Mouse (Mus musculus): ENCODE results near the gene Ms4a14. TPM values are rescaled to one million over a fixed set of nuclear protein-coding genes. Genes with fewer than 3 reads are reported as not detected.

Ms4a14 gene
- 0.03 and 0.12 TPM in 2 replicates for polyA plus RNA-seq (2014; fragmentation: Nextera tagmentation; extraction: Ambion mirVana)

DNA sequence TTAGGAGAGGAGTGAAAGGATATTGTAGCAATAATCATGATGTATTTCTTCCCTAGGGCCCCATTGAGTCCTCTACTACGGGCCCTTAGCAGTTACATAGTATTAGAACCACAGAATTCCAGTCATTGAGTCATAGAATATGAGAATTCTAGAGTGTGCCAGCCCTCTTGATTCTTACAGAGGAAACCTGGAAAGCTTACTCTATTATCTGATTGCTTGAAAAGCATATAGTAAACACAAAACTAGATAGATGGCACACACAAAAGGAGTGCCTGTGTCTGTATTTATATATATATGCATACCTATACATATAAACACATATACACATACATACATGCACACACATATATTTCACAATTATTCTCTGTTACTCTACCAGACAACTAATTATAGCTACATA is at the start of gene Ms4a14:
TSS of gene Ms4a14 (minus strand) at position 101 of the 400 bp plus-strand sequence.
- ATAC-seq (ENCODE audit: low FRiP score): no peak
- no peak within 1 kb of the TSS for H3K4me3 ChIP-seq (ENCODE audit: low read depth, low read length)
- no peaks in the 10 kb centered on the region for H3K36me3 ChIP-seq (ENCODE audit: control insufficient read depth, insufficient read depth, low read length)
- H3K4me2 ChIP-seq (replicated peaks; ENCODE audit: low read depth, low read length): no peak within 1 kb of the TSS
- WGBS: 71% methylated on average over 1 of the region's 1 CpGs
- no peak within 1 kb of the TSS for H3K9ac ChIP-seq (ENCODE audit: low read depth, low read length)
- H3K27ac ChIP-seq (ENCODE audit: low read depth, low read length): no peak within 1 kb of the TSS
- H3K27me3 ChIP-seq (ENCODE audit: control insufficient read depth, insufficient read depth, low read length): no peaks in the 10 kb centered on the region
- no peak for DNase-seq (ENCODE audit: low spot score)
- no peaks in the 10 kb centered on the region for H3K4me1 ChIP-seq (replicated peaks; ENCODE audit: control insufficient read depth, insufficient read depth, low read length)
- H3K9me3 ChIP-seq (ENCODE audit: control insufficient read depth, low read length): no peaks in the 10 kb centered on the region

DNA sequence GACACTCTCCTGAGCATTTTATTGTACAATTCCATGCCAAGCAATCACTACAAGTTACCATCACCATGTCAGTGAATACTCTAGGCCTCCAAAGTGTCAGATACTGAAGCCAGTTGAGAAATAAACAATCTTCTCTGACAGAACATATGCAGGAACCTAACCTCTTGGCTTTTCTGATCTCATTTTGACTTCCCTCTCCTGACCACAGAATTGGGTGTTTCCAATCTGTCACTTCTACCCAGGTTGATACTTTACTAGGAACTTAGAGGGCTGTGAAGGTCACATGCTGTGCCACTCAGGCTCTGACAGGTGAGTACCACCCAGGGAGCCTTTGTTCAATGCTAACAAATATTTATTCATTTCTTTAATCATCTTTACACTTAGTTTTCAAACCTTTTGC is 47.7 kb upstream of the Ms4a14 start:
- ATAC-seq (ENCODE audit: low FRiP score): no peak
- no peak for DNase-seq (ENCODE audit: low spot score)
- no peaks in the 10 kb centered on the region for H3K9me3 ChIP-seq (ENCODE audit: control insufficient read depth, low read length)
- no peak overlapping the region for H3K4me3 ChIP-seq (ENCODE audit: low read depth, low read length)
- H3K36me3 ChIP-seq (ENCODE audit: control insufficient read depth, insufficient read depth, low read length): no peaks in the 10 kb centered on the region
- no peaks in the 10 kb centered on the region for H3K4me1 ChIP-seq (replicated peaks; ENCODE audit: control insufficient read depth, insufficient read depth, low read length)
- H3K4me2 ChIP-seq (replicated peaks; ENCODE audit: low read depth, low read length): no peak overlapping the region
- H3K27me3 ChIP-seq (ENCODE audit: control insufficient read depth, insufficient read depth, low read length): no peaks in the 10 kb centered on the region
- no peak overlapping the region for H3K27ac ChIP-seq (ENCODE audit: low read depth, low read length)
- H3K9ac ChIP-seq (ENCODE audit: low read depth, low read length): no peak overlapping the region

DNA sequence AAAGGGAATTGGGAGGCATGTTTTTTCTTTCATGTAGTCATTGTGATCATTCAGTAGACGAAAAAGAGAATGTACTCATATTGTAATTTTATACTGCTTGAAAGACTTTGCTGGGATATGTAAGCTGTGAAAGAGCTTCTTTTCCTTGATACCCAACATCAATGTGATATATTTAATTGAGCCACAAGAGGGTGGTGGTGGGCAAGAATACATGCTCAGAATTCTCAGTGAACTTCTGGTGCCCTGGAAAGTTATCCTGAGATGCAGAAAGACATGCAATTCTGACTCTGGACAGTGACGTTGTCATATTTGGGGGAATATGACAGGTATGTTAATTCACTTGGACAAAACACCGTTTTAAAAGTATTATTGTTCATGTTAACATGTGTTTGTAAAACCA is 45.9 kb upstream of the Ms4a14 start:
- ATAC-seq (ENCODE audit: low FRiP score) (no peak), DNase-seq (ENCODE audit: low spot score) (peak; percentile 5)
- 65% methylated on average over 3 of the region's 3 CpGs for WGBS

DNA sequence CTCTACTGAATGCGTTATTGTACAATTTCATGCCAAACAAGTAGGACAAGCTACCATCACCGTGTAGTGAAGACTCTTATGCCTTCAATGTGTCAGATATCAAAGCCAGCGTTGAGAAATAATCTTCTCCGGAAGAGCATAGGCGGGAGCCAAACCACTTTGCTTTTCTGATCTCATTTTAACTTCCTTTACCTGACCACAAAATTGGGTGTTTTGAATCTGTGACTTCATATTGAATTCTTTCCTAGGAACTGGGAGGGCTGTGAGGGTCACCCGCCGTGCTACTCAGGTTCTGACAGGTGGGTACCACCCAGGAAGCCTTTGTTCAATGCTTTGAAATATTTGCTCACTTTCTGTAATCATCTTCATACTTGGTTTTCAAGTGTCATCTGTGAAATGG is 41.5 kb upstream of the Ms4a14 start:
- H3K27ac ChIP-seq (ENCODE audit: low read depth, low read length): no peak overlapping the region
- DNase-seq (ENCODE audit: low spot score) (no peak), ATAC-seq (ENCODE audit: low FRiP score) (no peak)
- no peaks in the 10 kb centered on the region for H3K9me3 ChIP-seq (ENCODE audit: control insufficient read depth, low read length)
- WGBS: 87% methylated on average over 7 of the region's 7 CpGs
- H3K4me1 ChIP-seq (replicated peaks; ENCODE audit: control insufficient read depth, insufficient read depth, low read length): no peaks in the 10 kb centered on the region
- H3K36me3 ChIP-seq (ENCODE audit: control insufficient read depth, insufficient read depth, low read length): no peaks in the 10 kb centered on the region
- H3K4me3 ChIP-seq (ENCODE audit: low read depth, low read length): no peak overlapping the region
- H3K9ac ChIP-seq (ENCODE audit: low read depth, low read length): no peak overlapping the region
- H3K4me2 ChIP-seq (replicated peaks; ENCODE audit: low read depth, low read length): no peak overlapping the region
- H3K27me3 ChIP-seq (ENCODE audit: control insufficient read depth, insufficient read depth, low read length): no peaks in the 10 kb centered on the region

More for the DNA sequence above, 45.9 kb upstream of the Ms4a14 start:
- no peak overlapping the region for H3K4me2 ChIP-seq (replicated peaks; ENCODE audit: low read depth, low read length)
- H3K9me3 ChIP-seq (ENCODE audit: control insufficient read depth, low read length): no peaks in the 10 kb centered on the region
- H3K4me1 ChIP-seq (replicated peaks; ENCODE audit: control insufficient read depth, insufficient read depth, low read length): no peaks in the 10 kb centered on the region
- H3K9ac ChIP-seq (ENCODE audit: low read depth, low read length): no peak overlapping the region
- no peak overlapping the region for H3K27ac ChIP-seq (ENCODE audit: low read depth, low read length)
- no peaks in the 10 kb centered on the region for H3K36me3 ChIP-seq (ENCODE audit: control insufficient read depth, insufficient read depth, low read length)
- H3K27me3 ChIP-seq (ENCODE audit: control insufficient read depth, insufficient read depth, low read length): no peaks in the 10 kb centered on the region
- no peak overlapping the region for H3K4me3 ChIP-seq (ENCODE audit: low read depth, low read length)

DNA sequence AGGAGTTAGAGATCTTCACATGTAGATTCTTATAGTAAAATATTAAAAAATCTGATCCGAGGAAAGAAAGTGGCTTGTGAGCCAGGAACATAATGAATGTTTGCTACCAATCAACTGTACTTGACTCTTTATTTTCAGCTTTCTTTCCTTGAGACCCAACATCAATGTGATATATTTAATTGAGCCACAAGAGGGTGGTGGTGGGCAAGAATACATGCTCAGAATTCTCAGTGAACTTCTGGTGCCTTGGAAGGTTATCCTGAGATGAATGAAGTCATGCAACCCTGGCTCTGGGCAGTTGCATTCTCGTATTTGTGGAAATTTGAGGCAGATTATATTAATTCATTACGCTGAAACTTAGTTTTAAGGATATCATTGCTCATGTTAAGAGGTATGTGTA is 37.6 kb upstream of the Ms4a14 start:
- no peak overlapping the region for H3K9ac ChIP-seq (ENCODE audit: low read depth, low read length)
- H3K4me2 ChIP-seq (replicated peaks; ENCODE audit: low read depth, low read length): no peak overlapping the region
- no peak for DNase-seq (ENCODE audit: low spot score)
- WGBS: 55% methylated on average over 3 of the region's 3 CpGs
- H3K27me3 ChIP-seq (ENCODE audit: control insufficient read depth, insufficient read depth, low read length): no peaks in the 10 kb centered on the region
- H3K27ac ChIP-seq (ENCODE audit: low read depth, low read length): no peak overlapping the region
- H3K4me3 ChIP-seq (ENCODE audit: low read depth, low read length): no peak overlapping the region
- no peaks in the 10 kb centered on the region for H3K36me3 ChIP-seq (ENCODE audit: control insufficient read depth, insufficient read depth, low read length)
- no peaks in the 10 kb centered on the region for H3K4me1 ChIP-seq (replicated peaks; ENCODE audit: control insufficient read depth, insufficient read depth, low read length)
- H3K9me3 ChIP-seq (ENCODE audit: control insufficient read depth, low read length): no peaks in the 10 kb centered on the region
- no peak for ATAC-seq (ENCODE audit: low FRiP score)

DNA sequence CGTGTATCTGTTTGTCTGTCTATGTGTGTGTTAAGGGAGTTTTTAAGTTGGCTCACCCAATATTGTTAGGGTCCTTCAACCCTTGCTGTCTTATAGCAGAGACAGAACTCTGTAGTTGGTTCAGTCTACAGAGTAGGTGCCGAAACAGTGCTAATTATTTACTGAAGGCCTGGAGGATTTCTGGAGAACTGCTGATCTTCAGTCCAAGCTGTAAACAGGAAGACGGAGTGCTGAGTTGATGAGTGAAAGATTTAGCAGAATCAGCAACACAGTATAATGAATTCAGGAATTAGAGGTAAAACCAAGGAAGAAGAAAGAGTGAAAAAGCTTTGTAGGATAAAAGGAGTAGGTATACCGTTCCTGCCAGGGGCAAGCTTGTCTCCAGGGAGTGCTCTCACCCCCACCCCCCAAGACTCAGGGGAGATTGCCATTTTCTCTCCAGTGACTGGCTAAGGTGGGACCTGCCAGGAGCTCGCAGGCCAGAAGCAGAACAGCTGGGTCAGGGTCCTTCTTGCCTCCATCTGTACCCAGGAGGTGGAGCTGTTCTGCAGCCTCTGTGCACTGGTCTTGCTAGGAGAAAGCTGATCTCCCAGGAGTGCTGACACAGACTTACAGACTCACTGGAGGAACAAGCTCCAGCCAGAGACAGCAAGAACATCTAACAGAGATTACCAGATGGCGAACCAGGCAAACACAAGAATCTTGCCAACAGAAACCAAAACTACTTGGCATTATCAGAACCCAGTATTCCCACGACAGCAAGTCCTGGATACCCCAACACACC is 35.6 kb upstream of the Ms4a14 start:
- no peak overlapping the region for H3K4me2 ChIP-seq (replicated peaks; ENCODE audit: low read depth, low read length)
- H3K27me3 ChIP-seq (ENCODE audit: control insufficient read depth, insufficient read depth, low read length): no peaks in the 10 kb centered on the region
- no peaks in the 10 kb centered on the region for H3K36me3 ChIP-seq (ENCODE audit: control insufficient read depth, insufficient read depth, low read length)
- H3K4me1 ChIP-seq (replicated peaks; ENCODE audit: control insufficient read depth, insufficient read depth, low read length): no peaks in the 10 kb centered on the region
- WGBS: 63% methylated on average over 7 of the region's 7 CpGs
- H3K9ac ChIP-seq (ENCODE audit: low read depth, low read length): no peak overlapping the region
- H3K9me3 ChIP-seq (ENCODE audit: control insufficient read depth, low read length): no peaks in the 10 kb centered on the region
- H3K27ac ChIP-seq (ENCODE audit: low read depth, low read length): no peak overlapping the region
- no peak for ATAC-seq (ENCODE audit: low FRiP score)
- H3K4me3 ChIP-seq (ENCODE audit: low read depth, low read length): no peak overlapping the region
- peak; percentile 1 for DNase-seq (ENCODE audit: low spot score)

DNA sequence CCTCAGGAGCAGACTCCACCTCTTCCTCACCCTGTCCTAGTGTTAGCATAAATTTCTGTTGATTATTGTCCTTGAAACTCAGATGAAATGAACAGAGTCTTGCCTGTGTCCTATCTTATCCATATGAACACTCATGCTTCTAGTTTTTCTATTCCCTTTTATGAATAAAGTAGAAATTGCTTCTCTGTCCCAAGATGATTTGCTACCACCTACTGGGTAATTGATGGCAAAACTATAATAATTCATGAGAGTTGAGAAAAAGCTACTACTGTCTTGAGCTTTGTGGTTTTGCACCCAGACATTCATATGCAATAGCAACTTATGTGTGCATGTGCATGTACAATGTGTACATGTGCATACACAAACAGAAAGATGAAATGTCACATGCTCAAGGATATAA is 29.7 kb upstream of the Ms4a14 start:
- no peak for ATAC-seq (ENCODE audit: low FRiP score)
- Histone ChIP-seq H3K36me3 (ENCODE audit: control insufficient read depth, insufficient read depth, low read length) (no peaks in the 10 kb centered on the region), H3K9ac (ENCODE audit: low read depth, low read length) (no peak overlapping the region), H3K9me3 (ENCODE audit: control insufficient read depth, low read length) (no peaks in the 10 kb centered on the region), H3K4me1 (replicated peaks; ENCODE audit: control insufficient read depth, insufficient read depth, low read length) (no peaks in the 10 kb centered on the region), H3K27me3 (ENCODE audit: control insufficient read depth, insufficient read depth, low read length) (no peaks in the 10 kb centered on the region), H3K4me3 (ENCODE audit: low read depth, low read length) (no peak overlapping the region), H3K27ac (ENCODE audit: low read depth, low read length) (no peak overlapping the region), H3K4me2 (replicated peaks; ENCODE audit: low read depth, low read length) (no peak overlapping the region)
- no peak for DNase-seq (ENCODE audit: low spot score)

GRCm38 (mm10) chr19:11343147-11343546 is 28.9 kb upstream of the Ms4a14 start:
- H3K4me1 ChIP-seq (replicated peaks; ENCODE audit: control insufficient read depth, insufficient read depth, low read length): no peaks in the 10 kb centered on the region
- no peak overlapping the region for H3K4me2 ChIP-seq (replicated peaks; ENCODE audit: low read depth, low read length)
- H3K36me3 ChIP-seq (ENCODE audit: control insufficient read depth, insufficient read depth, low read length): no peaks in the 10 kb centered on the region
- no peak for ATAC-seq (ENCODE audit: low FRiP score)
- no peak for DNase-seq (ENCODE audit: low spot score)
- H3K9me3 ChIP-seq (ENCODE audit: control insufficient read depth, low read length): no peaks in the 10 kb centered on the region
- H3K9ac ChIP-seq (ENCODE audit: low read depth, low read length): no peak overlapping the region
- H3K4me3 ChIP-seq (ENCODE audit: low read depth, low read length): no peak overlapping the region
- no peaks in the 10 kb centered on the region for H3K27me3 ChIP-seq (ENCODE audit: control insufficient read depth, insufficient read depth, low read length)
- no peak overlapping the region for H3K27ac ChIP-seq (ENCODE audit: low read depth, low read length)

- Histone ChIP-seq H3K4me1 (replicated peaks; ENCODE audit: control insufficient read depth, insufficient read depth, low read length) (no peaks in the 10 kb centered on the region), H3K27me3 (ENCODE audit: control insufficient read depth, insufficient read depth, low read length) (no peaks in the 10 kb centered on the region), H3K9me3 (ENCODE audit: control insufficient read depth, low read length) (no peaks in the 10 kb centered on the region), H3K4me3 (ENCODE audit: low read depth, low read length) (no peak within 1 kb of the TSS), H3K9ac (ENCODE audit: low read depth, low read length) (no peak within 1 kb of the TSS), H3K27ac (ENCODE audit: low read depth, low read length) (no peak within 1 kb of the TSS), H3K36me3 (ENCODE audit: control insufficient read depth, insufficient read depth, low read length) (no peaks in the 10 kb centered on the region), H3K4me2 (replicated peaks; ENCODE audit: low read depth, low read length) (no peak within 1 kb of the TSS)
- ATAC-seq (ENCODE audit: low FRiP score) (no peak), DNase-seq (ENCODE audit: low spot score) (no peak)
- 87% methylated on average over 6 of the region's 6 CpGs for WGBS
Observed at GRCm38 (mm10) chr19:11335932-11336331, 21.7 kb upstream of the Ms4a14 start, which contains the start of gene Ms4a7. TSS of gene Ms4a7 (minus strand) at chr19:11336146.
